Mouse (Mus musculus): Measurements from ENCODE around the gene Eef2k.
A peak's percentile ranks its signal among the peaks of the same experiment; 100 is the strongest.

The Eef2k gene

DNA sequence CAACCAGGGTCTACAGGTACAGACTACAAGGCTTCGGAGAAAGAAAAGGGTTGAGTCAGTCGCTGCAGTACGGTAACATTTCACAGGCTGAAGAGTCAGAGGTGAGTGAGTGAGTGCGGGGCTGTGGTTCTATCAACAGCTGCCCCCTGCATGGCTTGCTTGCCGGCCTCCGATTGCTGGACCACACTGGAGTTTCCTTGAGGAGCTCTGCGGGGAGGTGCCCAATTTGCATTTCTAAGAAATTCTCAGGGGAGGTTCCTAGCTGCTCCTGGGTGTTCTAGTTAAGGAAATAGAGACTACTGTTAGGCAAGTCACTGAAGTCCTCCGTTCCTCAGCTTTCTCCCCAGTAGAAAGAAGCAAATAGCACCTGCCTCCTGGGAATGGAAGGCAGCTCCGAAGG lies 2.1 kb downstream of the Eef2k start:
- DNase-seq (ENCODE audit: low read depth): no peak

- DNase-seq (ENCODE audit: low read depth): no peak
Measured at GRCm38 (mm10) chr7:120848831-120849512, 6.3 kb downstream of the Eef2k start.

DNA sequence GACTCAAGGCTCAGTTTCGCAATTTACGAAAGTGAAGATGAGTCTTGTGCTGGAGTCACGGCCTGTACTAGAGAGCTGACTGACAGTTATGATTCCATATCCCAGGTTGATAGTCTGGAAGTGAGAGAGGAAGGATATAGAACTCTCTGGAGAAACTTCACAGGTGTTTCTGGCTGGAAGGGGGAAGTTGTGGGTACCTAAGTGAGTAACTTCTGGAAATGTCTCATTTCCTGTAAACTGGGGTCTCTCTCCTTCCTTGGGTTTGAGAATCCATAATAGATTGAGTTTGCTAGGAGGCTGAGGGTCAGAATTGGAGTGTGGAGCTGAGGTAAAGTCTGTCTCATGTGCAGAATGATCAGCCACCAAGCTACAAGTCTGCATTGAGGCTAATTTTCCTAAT lies 7.5 kb downstream of the Eef2k start:
- DNase-seq (ENCODE audit: low read depth): peak; percentile 47

GRCm38 (mm10) chr7:120859854-120860253 lies 17.2 kb downstream of the Eef2k start:
- no peak for DNase-seq (ENCODE audit: low read depth)

DNA sequence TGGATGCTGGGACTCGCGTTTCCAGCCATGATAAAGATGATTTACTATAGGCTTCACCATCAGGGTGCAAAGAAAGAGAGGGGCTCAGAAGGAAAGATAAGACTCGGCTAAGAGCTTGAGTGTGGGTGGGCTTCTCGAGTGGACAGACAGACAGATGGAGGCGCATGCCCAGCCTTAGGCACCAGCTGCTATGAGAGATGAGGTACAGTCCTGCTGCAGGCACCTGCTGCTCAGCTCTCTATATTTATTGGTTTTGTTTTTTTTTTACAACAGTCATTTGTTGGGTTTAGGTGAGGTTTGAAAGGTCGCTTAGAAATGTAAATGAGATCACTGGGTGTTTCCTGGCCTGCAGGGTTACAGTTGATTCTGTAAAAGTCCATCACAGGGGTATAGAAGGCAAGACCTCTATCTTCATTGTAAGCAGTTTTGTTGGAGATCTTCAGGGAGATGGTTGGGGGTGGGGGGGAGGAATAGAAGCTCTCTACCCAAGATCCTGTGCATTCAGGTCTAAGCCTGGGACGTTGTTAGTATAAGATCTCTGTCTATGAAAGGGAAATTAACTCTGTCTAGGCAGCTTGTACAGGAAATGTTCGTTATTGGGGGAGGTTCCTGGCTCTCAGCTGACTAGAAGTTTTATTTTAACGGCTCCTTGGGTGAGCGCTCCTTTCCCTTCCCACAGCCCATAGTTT lies 18.3 kb downstream of the Eef2k start:
- DNase-seq (ENCODE audit: low read depth): peak; percentile 83

- no peak for DNase-seq (ENCODE audit: low read depth)
Measured at GRCm38 (mm10) chr7:120861488-120862047, 18.9 kb downstream of the Eef2k start.

- no peak for DNase-seq (ENCODE audit: low read depth)
Measured at GRCm38 (mm10) chr7:120862196-120862595, 19.6 kb downstream of the Eef2k start.

- DNase-seq (ENCODE audit: low read depth): no peak
Measured at GRCm38 (mm10) chr7:120862626-120863025, 20.0 kb downstream of the Eef2k start.

DNA sequence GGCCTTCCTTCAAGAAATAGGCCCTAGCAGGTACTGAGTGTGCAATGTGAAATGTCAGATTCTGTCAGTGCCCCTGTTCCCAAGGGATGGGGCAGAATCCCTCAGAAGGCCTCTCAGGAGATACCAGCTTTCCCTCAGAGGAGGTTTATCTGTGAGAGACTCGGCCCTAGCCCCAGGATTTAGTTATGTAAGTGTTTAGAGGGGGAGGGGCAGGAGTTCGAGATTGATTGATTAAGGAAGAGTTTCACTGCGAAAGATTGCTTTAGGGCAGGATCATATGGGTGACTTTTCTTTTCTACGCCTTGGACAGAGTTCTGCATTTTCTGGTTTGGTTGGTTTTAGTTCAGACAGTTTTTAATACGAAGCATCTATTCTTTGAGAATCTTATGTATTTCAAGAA lies 20.8 kb downstream of the Eef2k start:
- DNase-seq (ENCODE audit: low read depth): no peak

DNA sequence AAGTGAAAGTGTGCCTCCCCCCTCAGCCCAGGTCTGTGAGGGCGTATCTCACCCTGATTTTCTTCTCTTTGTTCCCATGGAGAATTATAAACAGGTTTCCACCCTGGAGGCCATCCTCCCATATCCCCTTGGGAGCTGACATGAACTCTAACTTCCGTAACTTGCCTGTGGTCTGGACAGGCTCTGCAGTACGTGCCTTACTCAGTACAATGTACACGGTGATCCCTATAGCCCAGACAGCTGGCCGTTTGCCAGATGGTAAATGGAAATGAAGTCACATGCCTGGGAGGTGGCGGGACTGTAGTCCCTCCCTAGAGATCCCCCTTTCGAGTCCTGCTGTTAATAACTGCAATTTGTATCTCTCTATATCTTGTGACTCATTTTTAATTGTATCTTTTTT lies 22.5 kb downstream of the Eef2k start:
- peak; percentile 91 for DNase-seq (ENCODE audit: low read depth)

GRCm38 (mm10) chr7:120865832-120866231 lies 23.2 kb downstream of the Eef2k start:
- peak; percentile 71 for DNase-seq (ENCODE audit: low read depth)

GRCm38 (mm10) chr7:120866684-120867083 lies 24.1 kb downstream of the Eef2k start:
- no peak for DNase-seq (ENCODE audit: low read depth)

DNA sequence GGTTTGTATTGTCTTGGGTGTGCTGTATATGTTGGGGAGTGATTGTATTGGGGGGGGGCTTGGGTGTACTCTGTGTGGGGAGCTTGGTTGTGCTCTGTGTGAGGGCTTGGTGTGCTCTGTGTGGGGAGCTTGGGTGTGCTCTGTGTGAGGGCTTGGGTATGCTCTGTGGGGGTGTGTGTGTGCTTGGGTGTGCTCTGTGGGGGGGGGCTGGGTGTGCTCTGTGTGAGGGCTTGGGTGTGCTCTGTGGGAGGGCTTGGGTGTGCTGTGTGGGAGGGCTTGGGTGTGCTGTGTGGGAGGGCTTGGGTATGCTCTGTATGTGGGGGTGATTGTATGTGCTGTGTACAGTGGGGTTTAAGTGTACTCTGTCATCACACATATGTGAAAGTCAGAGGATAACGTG lies 25.1 kb downstream of the Eef2k start:
- DNase-seq (ENCODE audit: low read depth): no peak

GRCm38 (mm10) chr7:120869883-120870282 lies 27.3 kb downstream of the Eef2k start:
- DNase-seq (ENCODE audit: low read depth): no peak

GRCm38 (mm10) chr7:120870431-120871008 lies 27.9 kb downstream of the Eef2k start:
- no peak for DNase-seq (ENCODE audit: low read depth)

- no peak for DNase-seq (ENCODE audit: low read depth)
Measured at GRCm38 (mm10) chr7:120873083-120873482, 30.5 kb downstream of the Eef2k start.

GRCm38 (mm10) chr7:120874021-120874420 lies 31.4 kb downstream of the Eef2k start:
- DNase-seq (ENCODE audit: low read depth): no peak

DNA sequence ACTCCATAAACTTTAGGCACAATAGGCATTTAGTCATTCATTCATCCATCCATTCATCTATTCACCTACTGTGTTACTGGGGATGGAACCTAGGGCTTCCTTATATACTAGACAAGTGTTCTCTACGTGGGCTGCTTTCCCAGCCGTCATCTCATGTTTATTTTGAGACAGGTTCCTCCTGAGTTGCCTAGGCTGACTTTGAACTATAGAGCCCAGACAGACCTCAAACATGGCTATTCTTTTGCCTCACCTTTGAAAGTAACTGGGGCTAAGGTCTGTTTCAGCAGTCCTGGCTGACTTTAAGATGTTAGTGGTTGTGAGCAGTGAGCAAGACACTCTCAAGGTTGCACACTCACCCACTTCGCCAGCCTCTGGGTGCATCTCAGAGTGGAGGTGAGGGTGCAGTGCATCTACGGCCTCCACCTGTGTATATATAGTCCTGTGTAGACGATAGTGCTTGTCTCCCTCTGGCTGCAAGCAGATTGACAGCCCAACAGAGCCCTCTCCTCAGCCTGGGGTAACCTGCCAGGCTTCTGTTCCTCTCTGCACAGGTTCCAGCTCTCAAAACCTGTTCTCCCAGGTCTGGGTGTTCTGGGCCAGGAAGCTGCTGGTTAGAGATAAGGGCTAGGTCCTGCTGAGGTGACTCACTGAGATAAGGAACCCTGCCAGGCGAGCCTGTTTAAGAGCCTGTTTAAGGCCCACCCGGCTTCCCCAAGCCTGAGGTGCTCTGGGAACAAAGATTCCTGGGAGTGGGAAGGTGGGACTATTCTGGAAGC lies 32.3 kb downstream of the Eef2k start:
- peak; percentile 90 for DNase-seq (ENCODE audit: low read depth)

GRCm38 (mm10) chr7:120875540-120876388 lies 33.1 kb downstream of the Eef2k start:
- DNase-seq (ENCODE audit: low read depth): peak; percentile 59

GRCm38 (mm10) chr7:120878271-120878670 lies 35.6 kb downstream of the Eef2k start:
- no peak for DNase-seq (ENCODE audit: low read depth)

- DNase-seq (ENCODE audit: low read depth): no peak
Measured at GRCm38 (mm10) chr7:120879972-120880371, 37.3 kb downstream of the Eef2k start.

Data from 416B (cell line).